Mouse (Mus musculus) cerebellum, adult 9-11 months (tissue): ENCODE data around the gene Olfr398.

ENCODE experiments used
- DNase-seq: peaks from one replicate; pipeline ENCODE4 v3.0.0; 2022

Gene Olfr398

GRCm38 (mm10) chr11:73990307-73990706 is at the start of gene Olfr398:
Olfr398 (minus strand) TSS chr11:73990407.
- no peak for DNase-seq

DNA sequence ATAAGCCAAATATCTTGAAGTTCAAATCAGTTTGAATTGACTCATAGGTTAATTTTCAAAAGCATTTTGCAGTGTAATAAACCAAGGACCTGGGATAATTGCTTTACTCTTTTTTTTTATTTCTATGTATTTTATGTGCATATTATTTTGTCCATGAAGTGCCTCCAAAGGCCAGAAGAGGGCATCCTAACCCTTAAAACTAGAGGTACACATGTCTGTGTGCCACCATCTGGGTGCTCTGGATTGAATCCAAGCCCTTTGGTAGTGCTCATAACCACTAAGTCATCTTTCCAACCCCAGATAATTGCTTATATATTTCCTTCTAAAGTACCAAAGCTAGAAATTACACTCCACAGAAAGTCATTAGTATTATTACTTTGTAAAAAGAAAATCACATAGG is 2.9 kb upstream of the Olfr398 start:
- DNase-seq: no peak

DNA sequence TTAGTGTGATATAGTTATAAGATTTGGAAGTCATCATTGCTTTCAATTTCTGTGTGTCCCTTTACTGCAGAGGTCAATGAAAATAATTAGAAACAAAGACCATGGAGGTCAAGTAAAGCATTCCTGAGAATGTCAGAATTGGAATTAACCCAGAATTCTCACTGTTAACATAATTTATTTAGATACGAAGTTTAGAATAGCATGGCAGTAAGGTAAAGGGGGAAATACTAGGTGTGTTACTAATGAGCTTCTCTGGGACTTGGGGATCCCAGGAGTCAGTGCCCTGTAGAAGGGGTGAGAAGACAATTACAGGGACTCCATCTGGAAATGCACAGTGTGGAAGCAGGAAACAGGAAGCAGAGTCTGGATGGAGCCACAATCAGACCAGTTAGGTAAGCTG is 29.7 kb downstream of the Olfr398 start, which contains the start of gene Olfr397:
Gene Olfr397, plus strand, starts transcription at position 301 of the 400 bp plus-strand sequence.
- DNase-seq: no peak

DNA sequence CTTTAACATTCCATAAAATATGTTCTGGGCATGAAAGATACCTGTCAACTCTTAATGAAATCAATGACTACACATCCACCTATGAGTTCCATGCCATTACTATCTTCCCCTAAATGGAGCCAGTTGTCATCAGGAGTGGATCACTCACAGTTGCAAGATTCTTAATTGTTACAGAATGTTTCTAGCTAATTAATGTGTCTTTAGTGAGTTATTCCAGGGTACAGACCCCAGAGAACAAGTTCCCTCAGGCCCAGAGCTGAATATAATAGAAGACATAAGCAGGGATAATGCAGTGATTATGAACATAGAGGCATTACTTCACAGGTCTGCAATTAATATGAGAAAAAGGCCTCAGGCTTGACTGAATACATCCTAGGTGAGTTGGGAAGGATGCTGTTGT is 53.8 kb downstream of the Olfr398 start, which contains the start of gene Olfr23:
Gene Olfr23, plus strand, starts transcription at position 301 of the 400 bp plus-strand sequence.
- DNase-seq: no peak
